Mouse (Mus musculus) lung, embryonic 15.5 days (tissue): ENCODE measurements around the gene Sptssb. TPM values are rescaled to one million over a fixed set of nuclear protein-coding genes. Genes with fewer than 3 reads are reported as not detected.

Source experiments
- ATAC-seq: fragments of 200-750 bp; cut with Nextera tagmentation; 2 replicates; pipeline ENCODE4 v1.8.0; 2017; ENCODE audit warnings: moderate number of reproducible peaks, borderline replicate concordance; ENCODE audit not compliant: low FRiP score, low TSS enrichment; ENCODE audit errors: extremely low read depth
- H3K27ac ChIP-seq: fragments of 300-500 bp; sonication (generic); 2 replicates; pipeline ENCODE4 v1.5.1; 2015; ENCODE audit warnings: moderate library complexity, mild to moderate bottlenecking, inconsistent platforms
- H3K27me3 ChIP-seq: fragments of 300-500 bp; sonication (generic); 2 replicates; pipeline ENCODE4 v1.6.1; 2015; ENCODE audit warnings: inconsistent platforms
- H3K36me3 ChIP-seq: fragments of 300-500 bp; sonication (generic); 2 replicates; pipeline ENCODE4 v1.6.1; 2015; ENCODE audit warnings: inconsistent platforms
- H3K4me1 ChIP-seq: fragments of 300-500 bp; sonication (generic); 2 replicates; pipeline ENCODE4 v1.6.1; 2015; ENCODE audit warnings: inconsistent platforms
- H3K4me2 ChIP-seq: fragments of 300-500 bp; sonication (generic); 2 replicates; pipeline ENCODE4 v1.6.1; 2015; ENCODE audit warnings: inconsistent platforms, mild to moderate bottlenecking, moderate library complexity
- H3K4me3 ChIP-seq: fragments of 300-500 bp; sonication (generic); 2 replicates; pipeline ENCODE4 v1.5.1; 2015; ENCODE audit warnings: mild to moderate bottlenecking, inconsistent platforms
- H3K9ac ChIP-seq: fragments of 300-500 bp; sonication (generic); 2 replicates; pipeline ENCODE4 v1.6.1; 2015; ENCODE audit warnings: inconsistent platforms
- H3K9me3 ChIP-seq: fragments of 300-500 bp; sonication (generic); 2 replicates; pipeline ENCODE4 v1.6.1; 2016; ENCODE audit warnings: inconsistent platforms
- WGBS: fragments of 180-500 bp; shearing (Covaris S2); methylation state at CpG from one replicate; pipeline ENCODE4 v1.1.7; 2015; 5-methylcytosine and 5-hydroxymethylcytosine counted together
- polyA plus RNA-seq: library from polyadenylated mRNA; unstranded; fragments of >200 nt; fragmentation: Nextera tagmentation; extraction: Ambion mirVana; gene quantifications from 2 replicates; pipeline ENCODE4 v1.2.1, GENCODE M21; 2015

The Sptssb gene
- polyA plus RNA-seq, 1 experiment from 2014 or later: 7.9 TPM

DNA sequence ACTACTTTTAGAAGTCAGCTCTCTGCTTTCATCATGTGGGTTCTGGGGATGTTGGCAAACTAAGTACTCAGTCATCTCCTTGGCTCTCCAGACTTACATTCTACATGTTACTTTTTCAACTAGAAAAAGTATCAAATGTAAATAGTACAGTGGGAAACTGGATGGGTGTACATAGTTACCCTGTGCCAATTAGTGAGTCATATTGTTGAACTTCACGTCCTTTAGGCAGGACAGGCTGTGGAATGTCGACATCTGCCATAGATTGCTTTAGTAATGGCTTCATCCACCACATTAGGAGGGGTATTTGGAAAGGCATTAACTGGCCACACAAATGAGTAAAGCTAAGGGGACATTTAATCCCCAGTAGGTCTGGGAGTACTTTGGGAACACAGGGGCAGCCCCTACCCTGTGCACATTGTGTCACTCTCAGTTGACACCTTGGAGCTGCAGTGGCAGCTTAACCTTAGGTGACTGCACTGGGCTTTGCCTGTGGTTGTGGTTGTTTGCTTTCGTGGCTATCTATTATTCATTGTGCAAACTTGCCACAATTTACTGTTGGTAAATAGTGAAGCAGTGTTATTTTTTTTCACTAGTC, 66.8 kb downstream of the Sptssb start:
- H3K27ac ChIP-seq: no peak overlapping the region
- no peaks in the 10 kb centered on the region for H3K27me3 ChIP-seq
- ATAC-seq: no peak
- no peak overlapping the region for H3K4me3 ChIP-seq
- H3K9ac ChIP-seq: no peak overlapping the region
- no peak overlapping the region for H3K4me2 ChIP-seq
- 54% methylated on average over 3 of the region's 3 CpGs for WGBS
- H3K4me1 ChIP-seq: no peaks in the 10 kb centered on the region
- H3K36me3 ChIP-seq: no peaks in the 10 kb centered on the region
- H3K9me3 ChIP-seq: no peaks in the 10 kb centered on the region

DNA sequence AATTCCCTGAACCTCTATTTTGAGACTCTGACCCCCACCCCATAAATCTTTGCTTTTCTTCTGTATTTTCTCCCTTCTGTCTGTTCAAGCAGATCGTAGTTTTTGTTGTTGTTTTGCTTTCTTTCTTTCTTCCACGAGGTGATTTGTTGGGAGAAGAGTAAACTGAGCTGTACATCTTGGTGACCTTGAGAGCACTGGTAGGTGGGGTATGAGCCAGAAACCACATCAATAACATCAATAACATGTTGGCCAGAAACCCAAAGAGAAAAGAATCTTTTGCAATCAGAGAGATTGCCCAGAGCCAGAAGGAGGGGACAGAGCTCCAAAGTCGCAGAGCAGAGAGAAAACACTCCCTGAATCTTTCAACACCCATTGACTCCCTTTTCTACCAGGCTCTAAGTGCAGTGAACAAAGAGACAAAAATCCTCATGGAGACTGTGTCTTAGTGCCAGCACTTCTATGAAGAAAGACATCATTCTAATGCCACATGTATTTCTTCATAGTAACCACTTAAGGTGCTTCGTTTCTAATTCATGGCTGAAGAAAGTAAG, 80.4 kb downstream of the Sptssb start:
- Histone ChIP-seq H3K27me3 (no peaks in the 10 kb centered on the region), H3K27ac (no peak overlapping the region), H3K9ac (no peak overlapping the region), H3K4me2 (no peak overlapping the region), H3K9me3 (no peaks in the 10 kb centered on the region), H3K4me1 (no peaks in the 10 kb centered on the region), H3K4me3 (no peak overlapping the region), H3K36me3 (no peaks in the 10 kb centered on the region)
- no peak for ATAC-seq
- WGBS: 65% methylated on average over 4 of the region's 4 CpGs

DNA sequence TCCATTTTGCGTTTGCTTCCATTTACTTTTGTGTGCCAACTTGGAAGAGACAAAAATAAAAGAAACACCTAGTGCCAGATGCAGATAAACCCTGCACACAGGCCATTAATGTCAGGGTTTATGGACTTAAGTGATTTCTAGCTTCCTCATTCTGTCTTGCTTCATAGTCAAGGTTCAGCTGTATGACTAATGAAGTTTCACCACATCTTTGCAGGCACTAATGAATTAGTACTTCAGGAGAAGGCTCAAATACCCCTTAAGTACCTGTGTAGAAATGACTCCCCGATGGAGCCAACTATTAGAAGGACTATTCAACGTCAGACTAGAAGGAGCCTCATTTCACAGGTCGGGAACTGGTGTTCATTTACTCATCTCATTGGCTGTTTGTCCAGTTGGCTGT, 86.4 kb downstream of the Sptssb start:
- no peak overlapping the region for H3K9ac ChIP-seq
- no peak for ATAC-seq
- H3K27ac ChIP-seq: no peak overlapping the region
- 81% methylated on average over 4 of the region's 4 CpGs for WGBS
- H3K36me3 ChIP-seq: no peaks in the 10 kb centered on the region
- no peaks in the 10 kb centered on the region for H3K4me1 ChIP-seq
- H3K4me3 ChIP-seq: no peak overlapping the region
- no peaks in the 10 kb centered on the region for H3K27me3 ChIP-seq
- H3K9me3 ChIP-seq: no peaks in the 10 kb centered on the region
- H3K4me2 ChIP-seq: no peak overlapping the region

Other genes with a start within 250 kb of the Sptssb start
- 139 TPM in 2 replicates for gene Nmd3, start 138.0 kb downstream of the Sptssb start, polyA plus RNA-seq
- gene Otol1, start 147.7 kb upstream of the Sptssb start, polyA plus RNA-seq: not detected in 2 replicates